Mouse (Mus musculus) brain, embryonic 14.5 days (tissue): ENCODE data around the gene Ikzf4.

Experiments used
- CTCF ChIP-seq: fragments of 200-500 bp; IDR thresholded peaks from 2 replicates; pipeline ENCODE4 v1.5.1; 2012; ENCODE audit warnings: inconsistent platforms, mild to moderate bottlenecking, moderate library complexity, borderline replicate concordance; ENCODE audit not compliant: insufficient read depth, insufficient read length; ENCODE audit errors: extremely low read depth
- POLR2A ChIP-seq: fragments of 200-500 bp; IDR thresholded peaks from 2 replicates; pipeline ENCODE4 v1.6.1; 2012; ENCODE audit warnings: mild to moderate bottlenecking, inconsistent platforms, borderline replicate concordance; ENCODE audit not compliant: poor library complexity, insufficient read depth, insufficient read length, severe bottlenecking; ENCODE audit errors: extremely low read depth

- TF ChIP-seq CTCF = no peak
- TF ChIP-seq POLR2A = no peak
These were observed 47.3 kb downstream of the Ikzf4 start for GRCm38 (mm10) chr10:128598476-128598875.
